Mouse (Mus musculus): Measurements from ENCODE around the gene Ifnar1.
A peak's percentile ranks its signal among the peaks of the same experiment; 100 is the strongest.

- TF ChIP-seq CTCF (IDR thresholded peaks at IDR 0.05; ENCODE audit: low read depth) (peak; percentile 16; the same call in 1 of the 2 replicates), EP300 (IDR thresholded peaks at IDR 0.05; ENCODE audit: low read depth) (0 out of 2 replicates have a peak, but pooled peaks have one; percentile 12)
Observed at GRCm38 (mm10) chr16:91484808-91485700, at the start of gene Ifnar1.

Data from liver, embryonic 14.5 days (tissue).